Mouse (Mus musculus): Measurements from ENCODE around the gene Mecp2.
"Not testable (repeated sequence)": the region's sequence is repeated elsewhere in the genome, so short reads cannot be mapped to it uniquely, and the experiment has no call there.

Mecp2 gene

GRCm38 (mm10) chrX:74135263-74135662 lies at the start of gene Mecp2:
TSS of gene Mecp2 (minus strand) at chrX:74135363.
- DNase-seq (ENCODE audit: extremely low spot score, low read depth, low spot score) = not testable (repeated sequence)

- no peak for DNase-seq (ENCODE audit: extremely low spot score, low read depth, low spot score)
Measured at GRCm38 (mm10) chrX:74176959-74177358, 41.8 kb upstream of the Mecp2 start, which contains the start of gene Tktl1. TSS of gene Tktl1 (plus strand) at chrX:74177259.

GRCm38 (mm10) chrX:74167738-74168137 lies 32.6 kb upstream of the Mecp2 start, which contains the start of gene Tex28:
TSS of gene Tex28 (minus strand) at chrX:74167838.
- no peak for DNase-seq (ENCODE audit: extremely low spot score, low read depth, low spot score)

- no peak for DNase-seq (ENCODE audit: extremely low spot score, low read depth, low spot score)
Measured at GRCm38 (mm10) chrX:74127164-74127563, 8.0 kb downstream of the Mecp2 start, which contains the start of gene Opn1mw. TSS of gene Opn1mw (plus strand) at chrX:74127464.

GRCm38 (mm10) chrX:74124975-74125374 lies 10.2 kb downstream of the Mecp2 start:
- no peak for DNase-seq (ENCODE audit: extremely low spot score, low read depth, low spot score)

- no peak for DNase-seq (ENCODE audit: extremely low spot score, low read depth, low spot score)
Measured at GRCm38 (mm10) chrX:74115511-74115910, 19.7 kb downstream of the Mecp2 start.

- no peak for DNase-seq (ENCODE audit: extremely low spot score, low read depth, low spot score)
Measured at GRCm38 (mm10) chrX:74114036-74114435, 21.1 kb downstream of the Mecp2 start.

- DNase-seq (ENCODE audit: extremely low spot score, low read depth, low spot score) = no peak
Measured at GRCm38 (mm10) chrX:74108747-74109146, 26.4 kb downstream of the Mecp2 start.

GRCm38 (mm10) chrX:74105916-74106315 lies 29.2 kb downstream of the Mecp2 start:
- DNase-seq (ENCODE audit: extremely low spot score, low read depth, low spot score) = no peak

GRCm38 (mm10) chrX:74103457-74104188 lies 31.5 kb downstream of the Mecp2 start:
- no peak for DNase-seq (ENCODE audit: extremely low spot score, low read depth, low spot score)

- no peak for DNase-seq (ENCODE audit: extremely low spot score, low read depth, low spot score)
Measured at GRCm38 (mm10) chrX:74095130-74095529, 40.0 kb downstream of the Mecp2 start.

- peak; percentile 79 for DNase-seq (ENCODE audit: extremely low spot score, low read depth, low spot score)
Measured at GRCm38 (mm10) chrX:74085601-74086038, 49.5 kb downstream of the Mecp2 start.

GRCm38 (mm10) chrX:74084946-74085498 lies 50.1 kb downstream of the Mecp2 start:
- peak; percentile 14 for DNase-seq (ENCODE audit: extremely low spot score, low read depth, low spot score)

- no peak for DNase-seq (ENCODE audit: extremely low spot score, low read depth, low spot score)
Measured at GRCm38 (mm10) chrX:74084276-74084837, 50.8 kb downstream of the Mecp2 start.

GRCm38 (mm10) chrX:74070794-74071193 lies 64.4 kb downstream of the Mecp2 start:
- no peak for DNase-seq (ENCODE audit: extremely low spot score, low read depth, low spot score)

- DNase-seq (ENCODE audit: extremely low spot score, low read depth, low spot score) = no peak
Measured at GRCm38 (mm10) chrX:74067891-74068290, 67.3 kb downstream of the Mecp2 start.

- no peak for DNase-seq (ENCODE audit: extremely low spot score, low read depth, low spot score)
Measured at GRCm38 (mm10) chrX:74045107-74045506, 90.1 kb downstream of the Mecp2 start.

- DNase-seq (ENCODE audit: extremely low spot score, low read depth, low spot score) = no peak
Measured at GRCm38 (mm10) chrX:74037702-74038375, 97.3 kb downstream of the Mecp2 start.

- DNase-seq (ENCODE audit: extremely low spot score, low read depth, low spot score) = no peak
Measured at GRCm38 (mm10) chrX:74030000-74030399, 105.2 kb downstream of the Mecp2 start.

GRCm38 (mm10) chrX:74023188-74024049 lies 111.7 kb downstream of the Mecp2 start, which contains the start of gene Irak1:
TSS of gene Irak1 (minus strand) at chrX:74023918.
- peak; percentile 18 for DNase-seq (ENCODE audit: extremely low spot score, low read depth, low spot score)
